Mouse (Mus musculus) urinary bladder, postnatal 0 days (tissue): Measurements from ENCODE around the gene Ovol2. TPM values are rescaled to one million over a fixed set of nuclear protein-coding genes. Genes with fewer than 3 reads are reported as not detected.

Experiments used
- polyA plus RNA-seq: library from polyadenylated mRNA; unstranded; fragments of >200 nt; fragmentation: Nextera tagmentation; extraction: Ambion mirVana; gene quantifications from 2 replicates; pipeline ENCODE4 v1.2.1, GENCODE M21; 2015

Gene Ovol2
- polyA plus RNA-seq, result 1.6 and 1.8 TPM in 2 replicates

GRCm38 (mm10) chr2:144331401-144332302 lies at the start of gene Ovol2:
TSS of gene Ovol2 (minus strand) at chr2:144332146.

GRCm38 (mm10) chr2:144368400-144369019 lies 36.6 kb upstream of the Ovol2 start, which contains the start of the genes Kat14 and Pet117:
TSS of gene Kat14 (plus strand) at chr2:144368983.
TSS of gene Pet117 (plus strand) at chr2:144368996.

GRCm38 (mm10) chr2:144270507-144271420 lies 61.2 kb downstream of the Ovol2 start, which contains the start of the genes Mgme1 and Snx5:
TSS of gene Mgme1 (plus strand) at chr2:144270663.
TSS of gene Snx5 (minus strand) at chr2:144270906.

Other genes with a start within 250 kb of the Ovol2 start
- 8.4 and 8.5 TPM in 2 replicates for gene Mgme1, start 61.5 kb downstream of the Ovol2 start, polyA plus RNA-seq
- 48.6 and 59.6 TPM in 2 replicates for gene Snx5, start 61.2 kb downstream of the Ovol2 start, polyA plus RNA-seq
- gene Kat14, start 36.8 kb upstream of the Ovol2 start, polyA plus RNA-seq, result 20.1 and 21.0 TPM in 2 replicates
- 1.6 and 3.1 TPM in 2 replicates for gene Pet117, start 36.9 kb upstream of the Ovol2 start, polyA plus RNA-seq
- 0.47 and 0.89 TPM in 2 replicates for gene Dzank1, start 195.3 kb upstream of the Ovol2 start, polyA plus RNA-seq
- 10.5 and 12.5 TPM in 2 replicates for gene Polr3f, start 195.6 kb upstream of the Ovol2 start, polyA plus RNA-seq
- 25.9 and 26.3 TPM in 2 replicates for gene Rbbp9, start 218.7 kb upstream of the Ovol2 start, polyA plus RNA-seq
- gene Sec23b, start 224.1 kb upstream of the Ovol2 start, polyA plus RNA-seq, result 49.1 and 56.0 TPM in 2 replicates